Mouse (Mus musculus) cerebellum, adult 9-11 months (tissue): Measurements from ENCODE around the gene Sf1.

Source experiments
- DNase-seq: peaks from one replicate; pipeline ENCODE4 v3.0.0; 2022

Gene Sf1

DNA sequence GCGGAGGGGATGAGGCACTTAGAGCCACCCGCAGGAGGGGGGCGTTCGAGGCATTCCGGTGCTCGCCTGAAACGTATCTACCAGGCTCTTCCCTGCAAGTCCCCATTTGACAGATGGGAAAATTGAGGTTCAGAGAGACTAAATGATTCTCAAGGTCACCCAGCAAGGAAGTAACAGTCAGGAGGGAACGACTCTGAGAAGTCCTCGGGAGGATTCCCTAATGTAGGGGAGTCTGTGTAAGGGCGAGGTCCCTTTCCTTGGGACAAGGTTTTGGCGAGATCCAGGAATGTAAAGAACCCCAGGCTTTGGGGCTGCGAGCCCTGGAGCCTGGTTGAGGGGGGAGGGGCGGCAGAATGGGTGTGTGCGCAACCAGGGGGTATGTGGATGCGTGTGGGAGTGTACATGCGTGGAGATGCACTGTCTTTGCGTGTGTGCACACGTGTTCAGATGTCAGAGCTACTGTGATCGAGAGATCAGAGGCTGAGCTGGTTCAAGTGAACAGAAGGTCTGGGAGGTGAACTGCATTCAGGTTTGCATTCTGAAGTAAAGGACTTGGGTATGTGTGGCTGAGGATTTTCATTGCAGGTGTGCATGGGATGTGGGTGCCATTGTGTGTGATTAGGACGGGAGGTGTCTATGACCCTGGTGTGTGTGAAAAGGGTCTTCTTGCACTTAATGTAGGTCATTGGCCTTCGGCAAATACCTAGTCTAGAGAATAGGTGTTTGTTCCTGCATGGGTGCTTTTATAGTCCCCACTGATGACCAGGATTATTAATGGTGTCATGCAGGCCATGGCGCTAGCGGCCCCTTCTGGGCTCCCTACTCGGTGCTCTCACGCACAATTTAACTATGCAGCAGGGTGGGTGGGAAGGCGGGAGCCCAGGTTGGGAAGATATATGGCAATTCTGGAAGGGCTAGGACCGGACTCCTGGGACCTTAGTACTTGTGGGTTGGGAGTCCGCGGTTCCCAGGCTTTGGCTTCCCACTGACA, 36.9 kb downstream of the Sf1 start:
- no peak for DNase-seq

DNA sequence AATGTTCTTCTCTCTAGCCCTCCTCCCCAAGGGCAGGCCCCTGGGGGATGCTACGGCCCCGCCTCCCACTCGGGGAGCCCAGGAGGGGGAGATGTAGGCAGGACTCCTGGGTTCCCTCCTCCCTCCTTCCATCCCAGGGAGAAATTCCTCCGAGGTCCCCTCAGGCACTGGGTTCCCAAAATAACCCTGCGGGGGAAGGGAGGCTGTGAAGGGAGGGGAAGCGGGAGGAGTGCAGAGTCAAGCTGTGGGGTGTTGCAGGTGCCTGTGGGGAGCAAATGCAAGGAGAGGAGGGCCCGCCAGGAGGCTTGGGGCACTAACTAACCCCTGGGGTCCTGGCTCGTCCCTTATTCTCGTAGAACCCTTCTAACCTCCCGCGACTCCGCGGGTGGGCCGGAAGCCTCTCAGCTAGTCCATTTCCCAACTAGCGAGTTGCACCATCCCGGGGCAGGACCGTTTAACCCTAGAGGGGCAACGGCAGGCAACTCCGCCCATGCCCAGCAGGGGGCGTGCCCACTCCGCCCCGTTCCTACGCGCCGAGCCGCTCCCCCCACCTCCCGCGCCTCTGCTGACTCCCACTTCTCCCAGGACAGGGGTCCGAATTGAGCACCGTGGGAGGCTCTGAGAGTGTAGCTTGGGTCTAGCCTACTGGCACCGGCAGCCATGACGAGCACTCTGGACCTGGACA, 37.8 kb downstream of the Sf1 start:
- peak; percentile 75 for DNase-seq

- no peak for DNase-seq
Measured at GRCm38 (mm10) chr19:6401951-6402350, 38.5 kb downstream of the Sf1 start.

GRCm38 (mm10) chr19:6403869-6404268, 40.4 kb downstream of the Sf1 start:
- peak; percentile 14 for DNase-seq

DNA sequence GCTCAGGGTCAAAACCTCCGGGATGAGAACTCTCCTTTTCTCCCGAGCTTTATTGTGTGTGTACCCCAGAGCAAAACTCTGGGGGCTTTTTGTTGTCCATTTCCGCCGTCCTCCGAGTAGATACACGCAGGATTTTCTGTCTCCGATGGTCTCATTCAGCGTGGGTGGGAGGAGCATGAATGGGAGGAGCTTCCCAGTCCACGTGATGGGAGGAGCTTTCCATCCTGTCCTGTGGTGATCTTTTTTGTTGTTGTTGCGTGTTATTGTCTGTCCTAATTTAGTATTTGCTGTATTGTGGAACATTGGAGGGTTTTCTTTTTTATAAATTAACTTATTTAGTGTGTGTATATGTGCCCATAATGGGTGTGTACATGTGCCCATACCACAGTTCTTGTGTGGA, 41.9 kb downstream of the Sf1 start:
- no peak for DNase-seq

GRCm38 (mm10) chr19:6407109-6407508, 43.6 kb downstream of the Sf1 start:
- DNase-seq, result no peak

DNA sequence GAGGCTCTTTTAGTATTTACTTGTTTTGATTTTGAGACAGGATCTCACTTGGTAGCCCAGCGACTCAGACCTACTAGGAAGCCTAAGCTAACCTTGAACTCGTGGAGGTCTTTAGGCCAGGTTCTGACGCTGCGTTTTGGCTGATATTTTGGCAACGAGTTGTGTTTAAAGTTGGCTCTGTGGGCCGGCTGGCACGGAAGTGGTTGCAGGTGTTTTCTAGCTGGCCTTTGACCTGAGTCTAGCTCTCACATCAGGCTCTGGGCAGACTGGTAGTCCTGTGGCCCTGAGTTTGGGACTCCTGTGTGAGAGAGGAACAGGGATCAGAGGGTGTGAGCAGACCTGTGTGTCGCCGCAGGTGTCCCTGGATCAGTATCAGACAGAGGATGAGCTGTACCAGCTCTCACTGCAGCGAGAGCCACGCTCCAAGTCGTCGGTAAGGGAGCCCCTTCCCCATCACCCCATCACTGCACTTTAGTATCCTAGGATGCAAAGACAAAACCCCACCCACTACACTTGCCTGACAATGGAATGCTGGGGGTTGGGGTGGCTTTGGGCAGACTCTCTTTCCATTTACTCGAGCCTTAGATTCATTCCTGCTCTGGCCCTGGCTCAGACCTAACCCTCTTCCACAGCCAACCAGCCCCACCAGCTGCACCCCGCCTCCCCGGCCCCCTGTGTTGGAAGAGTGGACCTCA, 44.5 kb downstream of the Sf1 start:
- DNase-seq, result no peak

GRCm38 (mm10) chr19:6408749-6409148, 45.3 kb downstream of the Sf1 start:
- DNase-seq, result peak; percentile 46

DNA sequence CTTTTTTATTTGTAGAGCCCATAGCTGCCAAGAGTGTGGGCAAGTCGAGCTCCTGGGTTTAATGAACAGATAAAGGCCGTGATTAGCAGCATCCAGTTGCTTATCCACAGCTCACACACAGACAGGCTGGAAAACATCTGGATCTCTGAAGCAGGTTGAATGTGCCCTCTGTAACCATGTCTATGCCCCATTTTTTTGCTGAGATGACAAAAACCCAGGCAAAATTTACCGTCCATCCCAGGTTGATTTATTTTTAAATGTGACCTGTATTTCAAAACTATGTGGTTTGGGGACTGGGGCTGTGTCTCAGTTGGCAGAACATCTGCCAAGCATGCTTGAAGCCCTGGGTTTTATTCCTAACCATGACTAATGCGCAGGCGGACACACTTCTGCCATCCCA, 45.7 kb downstream of the Sf1 start:
- no peak for DNase-seq

GRCm38 (mm10) chr19:6409936-6410335, 46.4 kb downstream of the Sf1 start:
- DNase-seq, result no peak

- no peak for DNase-seq
Measured at GRCm38 (mm10) chr19:6412798-6413197, 49.3 kb downstream of the Sf1 start.

DNA sequence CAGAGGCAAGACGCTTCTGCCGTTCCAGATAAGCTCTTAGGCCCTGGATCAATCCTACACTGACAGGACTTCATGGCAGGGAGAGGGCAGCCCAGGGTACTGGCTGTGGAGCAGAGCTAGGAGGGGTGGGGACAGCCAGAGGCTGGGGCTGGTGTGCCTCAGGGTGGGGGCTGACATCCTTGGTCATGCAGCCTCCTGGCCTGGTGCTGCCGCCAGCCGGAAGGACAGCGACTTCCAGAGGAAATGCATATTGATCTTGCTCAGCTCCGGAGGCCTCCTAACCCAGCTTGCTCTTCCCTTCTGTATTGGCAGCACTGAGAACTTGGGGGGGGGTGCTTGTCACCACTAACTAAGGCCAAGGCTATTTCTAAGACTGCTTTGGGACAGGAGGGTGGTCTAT, 52.0 kb downstream of the Sf1 start:
- DNase-seq, result no peak

GRCm38 (mm10) chr19:6416124-6416770, 52.8 kb downstream of the Sf1 start:
- DNase-seq, result no peak

GRCm38 (mm10) chr19:6416894-6417761, 53.6 kb downstream of the Sf1 start:
- DNase-seq, result peak; percentile 65

- peak; percentile 97 for DNase-seq
Measured at GRCm38 (mm10) chr19:6418233-6418879, 54.9 kb downstream of the Sf1 start, which contains the start of gene Nrxn2. TSS of gene Nrxn2 (plus strand) at chr19:6418731.

DNA sequence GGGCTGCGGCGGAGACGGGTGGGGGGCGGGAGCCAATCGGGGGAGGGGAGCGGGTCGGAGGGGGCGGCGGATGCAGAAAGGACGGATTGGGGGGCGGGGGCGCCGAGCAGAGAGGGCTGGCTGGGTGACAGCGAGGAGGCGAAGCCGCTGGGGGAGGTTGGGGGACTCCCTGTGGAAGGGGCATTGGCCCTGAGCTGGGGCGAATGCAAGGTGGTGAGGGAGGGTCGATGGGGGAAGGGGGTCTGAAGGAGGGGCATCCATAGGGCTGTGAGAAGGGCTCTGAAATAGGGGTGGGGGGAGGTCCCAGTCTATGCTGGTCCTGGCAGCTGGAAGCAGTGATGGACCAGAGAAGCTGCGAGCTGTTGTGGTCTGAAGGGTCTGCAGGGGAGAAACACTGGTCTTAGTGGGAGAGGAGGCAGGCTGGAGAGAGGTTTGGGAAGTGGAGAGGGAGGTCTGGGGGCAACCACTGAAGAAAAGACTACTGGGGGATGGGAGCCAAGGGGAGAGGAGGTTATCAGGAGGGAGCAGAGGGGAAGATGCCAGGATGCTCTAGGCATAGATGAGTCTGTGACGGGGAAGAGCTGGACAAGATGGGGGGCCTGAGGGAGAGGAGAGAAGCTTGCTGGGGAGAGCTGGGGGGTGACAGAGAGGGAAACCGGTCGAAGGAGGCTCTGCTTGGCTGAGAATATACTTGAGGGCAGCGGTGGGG, 55.6 kb downstream of the Sf1 start:
- DNase-seq, result peak; percentile 77

DNA sequence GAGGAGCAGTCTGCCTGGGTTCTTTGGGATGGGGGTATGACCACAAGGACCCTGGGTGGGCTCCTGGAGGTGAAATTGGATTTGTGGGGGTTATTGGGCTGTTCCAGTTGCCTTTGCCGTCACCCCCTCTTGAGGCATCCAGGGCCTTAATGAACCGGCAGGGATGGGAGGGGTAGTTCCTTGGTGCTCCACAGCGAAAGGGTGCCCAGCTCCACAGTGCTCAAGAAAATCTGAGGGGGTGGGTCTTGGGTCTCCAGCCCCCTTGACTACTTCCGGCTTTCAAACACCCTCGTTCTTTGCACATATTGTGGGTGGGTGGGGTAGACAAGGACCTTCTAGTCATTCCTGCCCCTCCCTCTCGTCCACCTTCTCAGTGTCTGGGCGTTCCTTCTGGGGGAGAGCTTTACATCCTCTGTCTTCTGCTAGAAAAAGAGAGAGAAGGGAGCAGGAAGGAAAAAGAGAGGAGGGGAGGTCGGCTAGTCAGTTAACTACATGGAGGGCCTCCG, 56.4 kb downstream of the Sf1 start:
- DNase-seq, result peak; percentile 62

DNA sequence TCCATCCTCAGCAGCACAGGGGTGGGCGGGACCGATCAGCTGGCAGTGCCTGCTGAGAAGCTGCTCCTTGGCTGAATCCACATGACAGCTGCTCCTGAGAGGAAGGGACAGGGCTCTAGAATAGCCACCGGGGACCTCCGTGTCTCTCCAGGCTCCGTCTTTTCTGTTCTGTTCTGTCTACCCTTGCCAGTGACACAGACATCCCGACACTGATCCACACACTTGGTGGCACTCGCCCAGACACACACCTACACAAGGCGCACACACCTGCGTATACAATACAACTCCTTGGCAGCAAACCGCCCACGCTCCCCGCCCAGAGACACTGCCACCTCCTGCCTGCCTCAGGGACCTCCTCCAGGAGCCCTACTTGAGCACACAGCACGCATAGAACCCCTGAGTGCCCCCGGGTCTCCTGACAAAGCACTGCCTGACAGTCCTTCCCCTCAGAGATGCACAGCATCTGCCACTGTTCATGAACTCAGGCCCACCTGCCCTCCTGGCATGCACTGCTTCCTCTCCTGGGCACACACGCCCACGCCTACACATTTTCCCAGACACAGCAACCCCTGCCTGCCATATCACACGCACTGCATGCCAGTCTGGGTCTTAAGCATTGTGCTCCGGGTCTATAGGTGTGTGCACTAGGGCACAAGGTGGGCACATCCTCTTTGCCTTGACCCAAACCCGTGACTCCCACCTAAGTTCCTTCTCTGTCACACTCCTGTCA, 57.2 kb downstream of the Sf1 start:
- peak; percentile 80 for DNase-seq

- peak; percentile 65 for DNase-seq
Measured at GRCm38 (mm10) chr19:6421211-6421590, 57.7 kb downstream of the Sf1 start.

DNA sequence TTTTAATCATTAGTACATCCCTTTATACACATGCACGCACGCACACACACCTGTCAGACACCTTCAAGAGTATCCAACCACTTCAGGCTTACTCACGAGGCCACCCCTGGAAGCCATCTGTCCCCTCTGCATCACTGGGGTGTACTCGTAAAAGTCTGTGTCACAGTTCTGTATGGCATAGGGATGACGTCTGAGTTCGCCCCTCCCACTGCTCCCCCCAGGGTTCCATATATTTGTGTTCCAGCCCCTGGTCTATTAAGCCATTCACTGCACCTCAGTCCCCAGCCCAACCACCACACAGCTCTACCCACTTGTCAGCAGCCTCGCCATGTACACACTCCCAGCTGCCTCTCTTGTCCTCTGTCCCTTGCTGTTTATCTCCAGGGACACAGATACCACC, 58.5 kb downstream of the Sf1 start:
- peak; percentile 56 for DNase-seq
